Mouse (Mus musculus) heart, embryonic 16.5 days (tissue): ENCODE data around the gene Catsperg1. TPM values are rescaled to one million over a fixed set of nuclear protein-coding genes. Genes with fewer than 3 reads are reported as not detected.

Experiments
- ATAC-seq: fragments of 200-750 bp; cut with Nextera tagmentation; replicated peaks from 2 replicates; pipeline ENCODE4 v1.8.0; 2017; ENCODE audit warnings: moderate number of reproducible peaks; ENCODE audit not compliant: insufficient read depth, low FRiP score; ENCODE audit errors: extremely low read depth
- H3K27ac ChIP-seq: fragments of 300-500 bp; sonication (generic); 2 replicates; pipeline ENCODE4 v1.5.1; 2014; ENCODE audit warnings: mild to moderate bottlenecking, low read length, control low read depth, moderate library complexity
- H3K27me3 ChIP-seq: fragments of 300-500 bp; sonication (generic); 2 replicates; pipeline ENCODE4 v1.6.1; 2014; ENCODE audit warnings: low read length, mixed read lengths; ENCODE audit not compliant: control insufficient read depth, insufficient read depth
- H3K36me3 ChIP-seq: fragments of 300-500 bp; sonication (generic); 2 replicates; pipeline ENCODE4 v1.6.1; 2014; ENCODE audit not compliant: control insufficient read depth, insufficient read depth
- H3K4me1 ChIP-seq: fragments of 300-500 bp; sonication (generic); 2 replicates; pipeline ENCODE4 v1.6.1; 2014; ENCODE audit warnings: low read length, mixed read lengths; ENCODE audit not compliant: control insufficient read depth, insufficient read depth
- H3K4me2 ChIP-seq: fragments of 300-500 bp; sonication (generic); 2 replicates; pipeline ENCODE4 v1.6.1; 2014; ENCODE audit warnings: low read depth, mild to moderate bottlenecking, control low read depth, low read length
- H3K4me3 ChIP-seq: fragments of 300-500 bp; sonication (generic); 2 replicates; pipeline ENCODE4 v1.5.1; 2014; ENCODE audit warnings: mild to moderate bottlenecking, control low read depth, low read length
- H3K9ac ChIP-seq: fragments of 300-500 bp; sonication (generic); 2 replicates; pipeline ENCODE4 v1.6.1; 2014; ENCODE audit warnings: low read length, control low read depth
- H3K9me3 ChIP-seq: fragments of 300-500 bp; sonication (generic); replicated peaks from 2 replicates; pipeline ENCODE4 v1.6.1; 2016; ENCODE audit warnings: low read length; ENCODE audit not compliant: control insufficient read depth
- WGBS: fragments of 180-500 bp; shearing (Covaris S2); extraction: QIAGEN DNeasy Blood & Tissue Kit; methylation state at CpG from one replicate; pipeline ENCODE4 v1.1.7; 2014; 5-methylcytosine and 5-hydroxymethylcytosine counted together
- polyA plus RNA-seq: library from polyadenylated mRNA; unstranded; fragments of >200 nt; fragmentation: Nextera tagmentation; extraction: Ambion mirVana; gene quantifications from 2 replicates; pipeline ENCODE4 v1.2.1, GENCODE M21; 2015

The Catsperg1 gene
- polyA plus RNA-seq, 1 experiment from 2014 or later = 0.09 TPM

GRCm38 (mm10) chr7:29169231-29170065, 44.4 kb downstream of the Catsperg1 start:
- peaks cover 20% of the 10 kb centered on the region for H3K4me1 ChIP-seq
- no peak overlapping the region for H3K27ac ChIP-seq
- peaks cover 11% of the 10 kb centered on the region; the same call in 1 of the 2 replicates for H3K36me3 ChIP-seq
- H3K9me3 ChIP-seq = no peaks in the 10 kb centered on the region
- WGBS = 1% methylated on average over 27 of the region's 39 CpGs
- ATAC-seq = peak; percentile 70
- H3K4me2 ChIP-seq = peak overlapping the region; percentile 86
- H3K27me3 ChIP-seq = peaks cover 38% of the 10 kb centered on the region
- peak overlapping the region; percentile 58 for H3K4me3 ChIP-seq
- H3K9ac ChIP-seq = peak overlapping the region; percentile 72

GRCm38 (mm10) chr7:29168791-29169230, 45.0 kb downstream of the Catsperg1 start:
- Histone ChIP-seq H3K27me3 (peaks cover 35% of the 10 kb centered on the region), H3K4me1 (peaks cover 20% of the 10 kb centered on the region), H3K9ac (peak overlapping the region; percentile 72)

GRCm38 (mm10) chr7:29168121-29168695, 45.6 kb downstream of the Catsperg1 start:
- Histone ChIP-seq H3K9me3 (no peaks in the 10 kb centered on the region), H3K27ac (no peak overlapping the region), H3K27me3 (peaks cover 30% of the 10 kb centered on the region), H3K36me3 (0 out of 2 replicates have a peak, but pooled peaks cover 3% of the 10 kb centered on the region), H3K9ac (peak overlapping the region; percentile 72; the same call in 1 of the 2 replicates), H3K4me2 (peak overlapping the region; percentile 86), H3K4me3 (peak overlapping the region; percentile 58), H3K4me1 (peaks cover 20% of the 10 kb centered on the region)
- 7% methylated on average over 10 of the region's 10 CpGs for WGBS
- ATAC-seq = no peak

More at GRCm38 (mm10) chr7:29168791-29169230, 45.0 kb downstream of the Catsperg1 start:
- Histone ChIP-seq H3K27ac (no peak overlapping the region), H3K4me3 (peak overlapping the region; percentile 58), H3K4me2 (peak overlapping the region; percentile 86), H3K36me3 (peaks cover 6% of the 10 kb centered on the region; the same call in 1 of the 2 replicates), H3K9me3 (no peaks in the 10 kb centered on the region)
- ATAC-seq = no peak
- under 1% methylated on average over 14 of the region's 14 CpGs for WGBS

GRCm38 (mm10) chr7:29167656-29168055, 46.2 kb downstream of the Catsperg1 start:
- Histone ChIP-seq H3K9me3 (no peaks in the 10 kb centered on the region), H3K4me1 (peaks cover 20% of the 10 kb centered on the region), H3K36me3 (no peaks in the 10 kb centered on the region), H3K27ac (no peak overlapping the region), H3K4me3 (no peak overlapping the region), H3K27me3 (peaks cover 25% of the 10 kb centered on the region), H3K4me2 (no peak overlapping the region), H3K9ac (no peak overlapping the region)
- no peak for ATAC-seq
- WGBS = 24% methylated on average over 18 of the region's 19 CpGs

GRCm38 (mm10) chr7:29162750-29163525, 50.9 kb downstream of the Catsperg1 start:
- 13% methylated on average over 9 of the region's 9 CpGs for WGBS
- no peaks in the 10 kb centered on the region for H3K36me3 ChIP-seq
- no peak overlapping the region for H3K4me2 ChIP-seq
- H3K4me1 ChIP-seq = no peaks in the 10 kb centered on the region
- peaks cover 21% of the 10 kb centered on the region for H3K27me3 ChIP-seq
- ATAC-seq = no peak
- H3K9me3 ChIP-seq = no peaks in the 10 kb centered on the region
- no peak overlapping the region for H3K9ac ChIP-seq
- no peak overlapping the region for H3K27ac ChIP-seq
- H3K4me3 ChIP-seq = no peak overlapping the region

GRCm38 (mm10) chr7:29162294-29162693, 51.5 kb downstream of the Catsperg1 start:
- no peak overlapping the region for H3K4me2 ChIP-seq
- no peaks in the 10 kb centered on the region for H3K36me3 ChIP-seq
- H3K4me1 ChIP-seq = no peaks in the 10 kb centered on the region
- H3K27ac ChIP-seq = no peak overlapping the region
- H3K9ac ChIP-seq = no peak overlapping the region
- H3K4me3 ChIP-seq = no peak overlapping the region
- no peaks in the 10 kb centered on the region for H3K9me3 ChIP-seq
- 64% methylated on average over 5 of the region's 5 CpGs for WGBS
- no peak for ATAC-seq
- H3K27me3 ChIP-seq = peaks cover 21% of the 10 kb centered on the region

- H3K9me3 ChIP-seq = 0 out of 2 replicates have a peak, but pooled peaks cover 2% of the 10 kb centered on the region
- H3K9ac ChIP-seq = no peak overlapping the region
- no peak overlapping the region for H3K4me2 ChIP-seq
- H3K27me3 ChIP-seq = peaks cover 21% of the 10 kb centered on the region
- no peak overlapping the region for H3K27ac ChIP-seq
- H3K4me3 ChIP-seq = no peak overlapping the region
- peaks cover 10% of the 10 kb centered on the region for H3K4me1 ChIP-seq
- peaks cover 5% of the 10 kb centered on the region for H3K36me3 ChIP-seq
- ATAC-seq = no peak
- WGBS = 8% methylated on average over 5 of the region's 5 CpGs
Measured at GRCm38 (mm10) chr7:29158264-29158663, 55.6 kb downstream of the Catsperg1 start.

- Histone ChIP-seq H3K36me3 (peaks cover 5% of the 10 kb centered on the region), H3K27ac (peak within 1 kb of the TSS; percentile 86), H3K9me3 (0 out of 2 replicates have a peak, but pooled peaks cover 2% of the 10 kb centered on the region), H3K4me3 (peak within 1 kb of the TSS; percentile 93), H3K4me2 (peak within 1 kb of the TSS; percentile 96), H3K9ac (peak within 1 kb of the TSS; percentile 89), H3K27me3 (peaks cover 21% of the 10 kb centered on the region), H3K4me1 (peaks cover 10% of the 10 kb centered on the region)
- peak; percentile 86 for ATAC-seq
- 3% methylated on average over 68 of the region's 68 CpGs for WGBS
Measured at GRCm38 (mm10) chr7:29155838-29156782, 57.7 kb downstream of the Catsperg1 start, which contains the start of gene Fam98c. TSS of gene Fam98c (minus strand) at chr7:29156234.
